Mouse (Mus musculus) heart, adult 18-20 months (tissue): Measurements from ENCODE around the gene Amotl2. TPM values are rescaled to one million over a fixed set of nuclear protein-coding genes. Genes with fewer than 3 reads are reported as not detected.
"Not testable (repeated sequence)": the region's sequence is repeated elsewhere in the genome, so short reads cannot be mapped to it uniquely, and the experiment has no call there.

Experiments
- DNase-seq, 2 experiments: peaks; one replicate each; pipeline ENCODE4 v3.0.0; 2021 to 2022; ENCODE audit warnings: mixed read lengths in 1 of 2
- total RNA-seq, 2 experiments: library from RNA; stranded (reverse); gene quantifications; 2 replicates each; pipeline ENCODE4 v1.2.3; 2021

Amotl2 gene
- total RNA-seq, 2 experiments from 2014 or later: 57.4 to 60.8 TPM

- DNase-seq: peak in 1 of 2 experiments; percentile 7
These were observed 17.7 kb downstream of the Amotl2 start for GRCm38 (mm10) chr9:102733999-102734738.

DNA sequence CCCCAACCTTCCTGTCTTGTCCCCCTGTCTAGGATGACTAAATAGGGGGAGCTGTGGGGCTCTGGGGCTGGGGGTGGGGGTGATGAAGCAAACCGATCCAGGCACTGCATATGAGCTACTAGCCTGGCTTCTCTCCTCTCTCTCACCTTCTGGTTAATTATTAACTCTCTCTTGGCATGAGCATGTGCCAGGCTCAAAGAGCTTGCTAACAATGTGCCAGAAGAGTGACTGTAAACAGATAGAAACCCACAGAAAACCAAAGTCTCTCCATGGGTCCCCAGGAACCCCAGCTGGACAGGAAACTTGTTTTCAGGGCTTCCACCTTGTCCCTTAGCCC lies 18.2 kb downstream of the Amotl2 start:
- DNase-seq: no peak

GRCm38 (mm10) chr9:102735231-102735630 lies 18.8 kb downstream of the Amotl2 start:
- no peak for DNase-seq

- DNase-seq: no peak
These were observed 19.5 kb downstream of the Amotl2 start for GRCm38 (mm10) chr9:102735996-102736395.

GRCm38 (mm10) chr9:102737405-102737804 lies 20.9 kb downstream of the Amotl2 start:
- DNase-seq: peak in 1 of 2 experiments; percentile 8

DNA sequence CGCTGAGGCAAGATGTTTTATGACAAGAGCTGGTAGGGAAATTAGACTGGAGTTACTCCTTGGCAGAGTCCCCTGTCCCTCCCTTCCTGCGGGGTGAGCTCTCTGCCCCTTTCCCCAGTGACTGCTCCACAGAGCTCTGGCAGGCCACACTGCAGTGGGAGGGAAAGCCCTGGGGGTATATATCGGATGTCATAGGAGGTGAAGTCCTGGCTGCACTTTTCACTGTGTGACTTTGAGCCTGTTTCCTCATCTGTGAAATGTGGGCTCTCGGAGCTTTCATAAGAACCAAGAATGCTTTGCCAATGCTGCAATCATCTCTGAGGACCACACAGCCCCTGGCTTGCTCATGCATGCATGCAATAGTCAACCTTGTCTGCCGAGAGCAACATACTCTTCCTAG lies 30.3 kb downstream of the Amotl2 start:
- peak; percentile 42 to 74 for DNase-seq

DNA sequence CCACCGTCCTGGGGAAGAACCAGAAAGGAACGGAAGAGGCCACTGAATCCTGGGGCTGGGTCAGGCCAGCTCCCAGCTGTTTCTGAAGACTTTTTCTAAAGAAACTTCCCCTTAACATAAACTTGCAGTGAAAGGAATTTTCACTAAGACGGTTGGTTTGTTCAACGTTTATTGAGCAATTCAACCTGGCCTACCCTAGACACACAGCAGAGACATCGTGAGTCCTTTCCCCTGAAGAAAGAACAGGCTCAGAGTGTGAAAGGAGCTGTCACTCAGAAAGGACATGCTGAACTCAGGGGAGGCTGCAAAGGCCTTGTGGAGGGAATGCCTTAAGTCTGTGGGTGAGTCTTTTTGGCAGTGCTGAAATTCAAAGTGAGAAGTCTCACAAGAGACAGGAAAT lies 31.4 kb downstream of the Amotl2 start:
- DNase-seq: no peak

DNA sequence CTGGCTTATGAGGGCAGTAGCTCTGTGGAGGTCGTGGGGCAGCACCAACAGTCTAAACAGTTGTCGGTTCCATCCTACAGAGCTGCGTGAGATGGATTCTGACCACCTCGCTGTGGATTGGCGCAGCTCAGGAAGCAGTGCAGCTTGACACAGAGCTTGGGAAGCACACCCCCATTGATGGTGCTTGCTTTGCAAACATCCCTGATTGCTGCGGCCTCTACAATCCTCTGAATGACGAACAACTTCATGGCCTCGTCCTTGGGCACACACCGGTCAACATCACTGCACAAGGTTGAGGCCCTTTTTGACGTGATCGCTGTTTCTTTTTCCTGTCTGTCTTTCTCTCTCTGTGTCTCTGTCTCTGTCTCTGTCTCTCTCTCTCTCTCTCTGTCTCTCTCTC lies 32.7 kb downstream of the Amotl2 start:
- no peak for DNase-seq

- no peak for DNase-seq
These were observed 35.3 kb downstream of the Amotl2 start for GRCm38 (mm10) chr9:102751632-102752303.

DNA sequence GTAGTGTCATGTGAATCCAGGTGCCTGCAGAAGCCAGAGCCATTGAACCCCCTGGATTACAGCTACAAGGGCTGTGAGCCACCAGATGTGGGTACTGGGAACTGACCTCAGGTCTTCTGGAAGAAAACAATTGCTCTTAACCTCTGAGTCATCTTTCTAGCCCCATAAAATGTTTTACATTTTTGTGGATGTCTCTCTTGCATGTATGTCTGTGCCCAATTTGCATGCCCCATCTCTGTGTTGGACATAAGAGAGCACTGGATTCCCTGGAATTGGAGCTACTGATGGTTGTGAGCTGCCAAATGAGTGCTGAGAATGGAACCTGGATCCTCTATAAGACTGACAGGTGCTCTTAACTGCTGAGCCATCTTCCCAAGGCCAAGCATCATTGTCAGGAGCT lies 36.8 kb downstream of the Amotl2 start:
- DNase-seq: no peak

DNA sequence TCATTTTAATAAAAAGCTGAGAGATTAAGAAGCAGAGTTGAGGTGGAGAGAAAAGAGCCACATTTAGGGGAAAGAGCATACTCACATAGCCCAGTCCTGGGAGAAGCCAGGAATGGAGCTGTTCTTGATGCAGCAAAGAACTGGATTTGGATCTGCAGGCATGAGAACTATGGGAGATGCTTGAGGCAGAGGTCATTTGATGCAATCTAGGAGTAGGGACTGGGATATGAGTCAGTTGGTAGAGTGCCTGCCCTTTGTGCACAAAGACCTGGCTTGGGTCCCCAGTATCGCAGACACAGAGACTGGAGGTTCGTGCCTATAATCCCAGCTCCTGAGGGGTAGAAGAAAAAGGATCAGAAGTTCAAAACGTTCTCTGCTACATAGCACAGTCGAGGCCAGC lies 38.7 kb downstream of the Amotl2 start:
- peak; percentile 33 to 57 for DNase-seq

- peak in 1 of 2 experiments; percentile 37 for DNase-seq
These were observed 39.3 kb downstream of the Amotl2 start for GRCm38 (mm10) chr9:102755591-102756270.

- peak; percentile 44 to 51 for DNase-seq
These were observed 39.9 kb downstream of the Amotl2 start for GRCm38 (mm10) chr9:102756352-102756751.

GRCm38 (mm10) chr9:102758851-102759250 lies 42.4 kb downstream of the Amotl2 start:
- no peak for DNase-seq

GRCm38 (mm10) chr9:102759581-102760001 lies 43.1 kb downstream of the Amotl2 start:
- no peak for DNase-seq

DNA sequence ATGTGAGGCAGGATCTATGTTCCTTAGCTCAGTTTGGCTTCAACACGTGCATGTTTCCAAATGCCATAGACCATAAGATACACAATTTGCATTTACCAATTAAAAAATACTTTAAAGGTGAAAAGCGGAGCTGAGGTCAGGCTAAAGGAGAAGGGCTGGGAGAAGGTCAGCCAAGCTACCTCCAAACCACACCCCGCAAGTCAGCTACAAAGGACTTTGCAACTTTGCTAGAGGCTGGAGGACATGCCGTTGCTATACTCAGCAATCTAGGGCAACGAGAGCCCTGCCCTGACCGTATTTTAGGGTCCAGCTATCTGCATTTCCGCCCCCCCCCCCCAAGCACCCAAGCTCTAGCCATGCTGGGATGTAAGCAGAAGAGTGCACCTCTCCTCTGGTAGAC lies 45.1 kb downstream of the Amotl2 start:
- no peak for DNase-seq

- DNase-seq: no peak
These were observed 46.4 kb downstream of the Amotl2 start for GRCm38 (mm10) chr9:102762836-102763235.

GRCm38 (mm10) chr9:102763520-102763919 lies 47.0 kb downstream of the Amotl2 start:
- DNase-seq: peak; percentile 26 to 51

GRCm38 (mm10) chr9:102764540-102764939 lies 48.1 kb downstream of the Amotl2 start:
- not testable (repeated sequence) for DNase-seq

GRCm38 (mm10) chr9:102766741-102767140 lies 50.3 kb downstream of the Amotl2 start:
- no peak for DNase-seq

DNA sequence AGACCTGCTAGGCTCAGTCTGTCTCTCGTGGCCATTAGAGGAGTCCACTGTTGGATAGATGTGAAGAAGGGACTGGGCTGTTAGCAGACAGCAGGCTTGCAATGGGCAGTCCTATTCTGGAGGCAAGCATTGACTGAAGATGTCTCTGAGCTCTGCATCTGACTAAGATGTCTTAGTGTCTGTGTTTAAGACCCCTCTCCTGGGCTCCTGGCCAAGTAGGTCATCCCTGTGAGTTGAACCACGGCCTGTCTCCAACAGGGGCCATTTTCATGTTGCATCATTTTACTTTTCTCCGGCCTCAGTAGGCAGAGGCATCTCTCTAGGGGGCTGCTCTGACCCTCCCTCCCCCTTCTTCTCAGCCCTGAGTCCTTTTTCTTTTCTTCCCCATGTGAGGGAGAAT lies 52.8 kb downstream of the Amotl2 start:
- DNase-seq: no peak

DNA sequence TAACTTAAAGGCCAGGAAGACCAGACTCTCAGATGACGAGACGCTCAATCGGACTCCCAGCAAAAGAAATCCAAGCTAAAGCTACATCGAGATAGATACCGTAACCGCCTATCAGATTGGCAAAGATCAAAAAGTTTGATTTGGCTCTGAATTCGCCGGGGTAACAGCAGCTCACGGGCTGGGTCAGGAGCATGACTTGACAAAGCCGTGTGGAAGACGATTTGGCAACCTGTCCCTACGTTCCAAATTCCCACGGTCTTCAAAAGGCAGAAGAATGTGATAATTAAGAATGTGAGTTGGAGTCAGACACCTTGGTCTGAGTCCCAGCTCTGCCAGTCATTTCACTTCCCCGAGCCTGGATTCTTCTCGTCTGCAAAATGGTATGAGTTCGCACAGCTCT lies 53.7 kb downstream of the Amotl2 start:
- no peak for DNase-seq

- no peak for DNase-seq
These were observed 54.9 kb downstream of the Amotl2 start for GRCm38 (mm10) chr9:102771308-102771895.
